Mouse (Mus musculus) forebrain, embryonic 13.5 days (tissue): Measurements from ENCODE around the gene Smpd4. TPM values are rescaled to one million over a fixed set of nuclear protein-coding genes. Genes with fewer than 3 reads are reported as not detected.

ENCODE experiments used
- ATAC-seq: fragments of 200-750 bp; cut with Nextera tagmentation; 2 replicates; pipeline ENCODE4 v1.8.0; 2017
- H3K27ac ChIP-seq: fragments of 300-500 bp; sonication (generic); 2 replicates; pipeline ENCODE4 v1.5.1; 2015; ENCODE audit warnings: inconsistent platforms, mild to moderate bottlenecking, moderate library complexity
- H3K27me3 ChIP-seq: fragments of 300-500 bp; sonication (generic); 2 replicates; pipeline ENCODE4 v1.6.1; 2015; ENCODE audit warnings: mild to moderate bottlenecking, inconsistent platforms
- H3K36me3 ChIP-seq: fragments of 300-500 bp; sonication (generic); 2 replicates; pipeline ENCODE4 v1.6.1; 2015; ENCODE audit warnings: mild to moderate bottlenecking, inconsistent platforms; ENCODE audit not compliant: poor library complexity, severe bottlenecking
- H3K4me1 ChIP-seq: fragments of 300-500 bp; sonication (generic); 2 replicates; pipeline ENCODE4 v1.6.1; 2015; ENCODE audit warnings: inconsistent platforms
- H3K4me2 ChIP-seq: fragments of 300-500 bp; sonication (generic); 2 replicates; pipeline ENCODE4 v1.6.1; 2015; ENCODE audit warnings: inconsistent platforms, mild to moderate bottlenecking, moderate library complexity
- H3K4me3 ChIP-seq: fragments of 300-500 bp; sonication (generic); 2 replicates; pipeline ENCODE4 v1.5.1; 2015; ENCODE audit warnings: mild to moderate bottlenecking, inconsistent platforms
- H3K9ac ChIP-seq: fragments of 300-500 bp; sonication (generic); 2 replicates; pipeline ENCODE4 v1.6.1; 2015; ENCODE audit warnings: mild to moderate bottlenecking, inconsistent platforms
- H3K9me3 ChIP-seq: fragments of 300-500 bp; sonication (generic); replicated peaks from 2 replicates; pipeline ENCODE4 v1.6.1; 2016; ENCODE audit warnings: inconsistent platforms
- WGBS: fragments of 180-500 bp; shearing (Covaris S2); methylation state at CpG from one replicate; pipeline ENCODE4 v1.1.7; 2015; 5-methylcytosine and 5-hydroxymethylcytosine counted together
- polyA plus RNA-seq: library from polyadenylated mRNA; unstranded; fragments of >200 nt; fragmentation: Nextera tagmentation; extraction: Ambion mirVana; gene quantifications from 2 replicates; pipeline ENCODE4 v1.2.1, GENCODE M21; 2015

The Smpd4 gene
- polyA plus RNA-seq, 1 experiment from 2014 or later = 32.7 TPM

GRCm38 (mm10) chr16:17654188-17654795, 35.1 kb downstream of the Smpd4 start:
- Histone ChIP-seq H3K27me3 (no peaks in the 10 kb centered on the region), H3K9me3 (no peaks in the 10 kb centered on the region), H3K4me2 (no peak overlapping the region), H3K9ac (no peak overlapping the region), H3K4me1 (no peaks in the 10 kb centered on the region), H3K4me3 (no peak overlapping the region), H3K36me3 (peaks cover 91% of the 10 kb centered on the region), H3K27ac (no peak overlapping the region)
- no peak for ATAC-seq
- WGBS = 88% methylated on average over 4 of the region's 4 CpGs

- H3K36me3 ChIP-seq = peaks cover 90% of the 10 kb centered on the region
- no peaks in the 10 kb centered on the region for H3K9me3 ChIP-seq
- 91% methylated on average over 5 of the region's 5 CpGs for WGBS
- H3K4me3 ChIP-seq = no peak overlapping the region
- H3K4me1 ChIP-seq = no peaks in the 10 kb centered on the region
- no peak for ATAC-seq
- H3K4me2 ChIP-seq = no peak overlapping the region
- no peak overlapping the region for H3K27ac ChIP-seq
- H3K9ac ChIP-seq = no peak overlapping the region
- no peaks in the 10 kb centered on the region for H3K27me3 ChIP-seq
Measured at GRCm38 (mm10) chr16:17656212-17656871, 37.2 kb downstream of the Smpd4 start.

GRCm38 (mm10) chr16:17665568-17665967, 46.4 kb downstream of the Smpd4 start:
- H3K36me3 ChIP-seq = peaks cover 74% of the 10 kb centered on the region

GRCm38 (mm10) chr16:17669886-17670285, 50.7 kb downstream of the Smpd4 start:
- peaks cover 83% of the 10 kb centered on the region for H3K36me3 ChIP-seq
- H3K4me3 ChIP-seq = no peak overlapping the region
- ATAC-seq = no peak
- no peaks in the 10 kb centered on the region for H3K27me3 ChIP-seq
- no peak overlapping the region for H3K4me2 ChIP-seq
- no peaks in the 10 kb centered on the region for H3K9me3 ChIP-seq
- no peaks in the 10 kb centered on the region for H3K4me1 ChIP-seq
- H3K9ac ChIP-seq = no peak overlapping the region
- no peak overlapping the region for H3K27ac ChIP-seq

More at GRCm38 (mm10) chr16:17665568-17665967, 46.4 kb downstream of the Smpd4 start:
- no peak overlapping the region for H3K9ac ChIP-seq
- H3K27me3 ChIP-seq = no peaks in the 10 kb centered on the region
- no peak overlapping the region for H3K27ac ChIP-seq
- H3K9me3 ChIP-seq = no peaks in the 10 kb centered on the region
- no peaks in the 10 kb centered on the region for H3K4me1 ChIP-seq
- no peak overlapping the region for H3K4me3 ChIP-seq
- H3K4me2 ChIP-seq = no peak overlapping the region
- no peak for ATAC-seq

Other genes starting within 250 kb of the Smpd4 start
- 18.2 and 20.8 TPM in 2 replicates for gene Snap29, start 213.4 kb upstream of the Smpd4 start, polyA plus RNA-seq
- gene Pi4ka, start 213.0 kb upstream of the Smpd4 start, polyA plus RNA-seq = 44.1 and 50.0 TPM in 2 replicates
- gene Crkl, start 167.4 kb upstream of the Smpd4 start, polyA plus RNA-seq = 102 and 108 TPM in 2 replicates
- gene Aifm3, start 129.7 kb upstream of the Smpd4 start, polyA plus RNA-seq = 8.6 and 10.4 TPM in 2 replicates
- 102 and 110 TPM in 2 replicates for gene Lztr1, start 110.7 kb upstream of the Smpd4 start, polyA plus RNA-seq
- 58.3 and 59.2 TPM in 2 replicates for gene Thap7, start 88.2 kb upstream of the Smpd4 start, polyA plus RNA-seq
- gene Lrrc74b, start 58.1 kb upstream of the Smpd4 start, polyA plus RNA-seq = 0.32 and 0.77 TPM in 2 replicates
- gene P2rx6, start 57.5 kb upstream of the Smpd4 start, polyA plus RNA-seq = 0.84 and 0.97 TPM in 2 replicates
- 11.1 and 13.8 TPM in 2 replicates for gene Slc7a4, start 36.1 kb upstream of the Smpd4 start, polyA plus RNA-seq
- gene Ccdc74a, start 27.1 kb downstream of the Smpd4 start, polyA plus RNA-seq = 4.1 and 4.4 TPM in 2 replicates
- 42.0 and 45.2 TPM in 2 replicates for gene Med15, start 113.5 kb downstream of the Smpd4 start, polyA plus RNA-seq
- gene Klhl22, start 140.3 kb downstream of the Smpd4 start, polyA plus RNA-seq = 53.4 and 55.6 TPM in 2 replicates
- 0.76 and 1.1 TPM in 2 replicates for gene Scarf2, start 177.9 kb downstream of the Smpd4 start, polyA plus RNA-seq
- gene B830017H08Rik, start 213.8 kb downstream of the Smpd4 start, polyA plus RNA-seq = 0.27 and 0.55 TPM in 2 replicates
- 4.5 and 6.1 TPM in 2 replicates for gene Car15, start 219.0 kb downstream of the Smpd4 start, polyA plus RNA-seq